Mouse (Mus musculus): Measurements from ENCODE around the gene Blm. TPM values are rescaled to one million over a fixed set of nuclear protein-coding genes. Genes with fewer than 3 reads are reported as not detected.
A peak's percentile ranks its signal among the peaks of the same experiment; 100 is the strongest.

The Blm gene
- polyA plus RNA-seq, 1 experiment: 1.4 TPM

GRCm38 (mm10) chr7:80436571-80436970, 98.3 kb downstream of the Blm start:
- Histone ChIP-seq H3K4me1 (ENCODE audit: control insufficient read depth, insufficient read depth, insufficient read length, low read length) (peaks cover 6% of the 10 kb centered on the region), H3K27ac (ENCODE audit: insufficient read depth, low read depth, low read length) (0 out of 2 replicates have a peak overlapping the region, but pooled peaks have one; percentile 10), H3K4me3 (ENCODE audit: low read depth, low read length) (no peak overlapping the region), H3K36me3 (ENCODE audit: control insufficient read depth, insufficient read depth, low read length) (no peaks in the 10 kb centered on the region), H3K27me3 (ENCODE audit: control insufficient read depth, insufficient read depth, low read length) (no peaks in the 10 kb centered on the region)
- no peak for TF ChIP-seq CTCF (IDR thresholded peaks at IDR 0.05; ENCODE audit: extremely low read depth, insufficient read length, insufficient replicate concordance, low read depth, low read length)
- TF ChIP-seq POLR2A (IDR thresholded peaks at IDR 0.05; ENCODE audit: low read depth, low read length): no peak
- 68% methylated on average over 7 of the region's 7 CpGs for WGBS

DNA sequence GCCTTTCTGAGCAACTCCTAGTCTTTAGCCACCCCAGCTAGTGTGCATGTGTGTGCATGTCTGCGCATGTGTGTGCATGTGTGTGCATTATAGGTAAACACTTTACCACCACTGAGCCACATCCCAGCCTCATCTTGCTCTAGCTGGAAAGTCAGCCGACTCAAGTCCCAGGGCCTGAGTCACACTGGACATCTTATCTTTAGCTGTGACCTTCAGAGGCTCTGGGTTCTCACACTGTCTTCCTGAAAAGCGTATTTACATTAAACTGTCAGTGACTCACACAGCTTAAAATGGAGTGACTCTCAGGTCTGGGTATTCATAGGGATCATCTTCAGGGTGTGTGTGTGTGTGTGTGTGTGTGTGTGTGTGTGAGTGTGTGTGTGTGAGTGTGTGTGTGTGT, 99.3 kb downstream of the Blm start:
- TF ChIP-seq CTCF (IDR thresholded peaks at IDR 0.05; ENCODE audit: extremely low read depth, insufficient read length, insufficient replicate concordance, low read depth, low read length) (no peak), POLR2A (IDR thresholded peaks at IDR 0.05; ENCODE audit: low read depth, low read length) (no peak)
- Histone ChIP-seq H3K27ac (ENCODE audit: insufficient read depth, low read depth, low read length) (peak overlapping the region; percentile 21; the same call in 1 of the 2 replicates), H3K4me3 (ENCODE audit: low read depth, low read length) (no peak overlapping the region), H3K36me3 (ENCODE audit: control insufficient read depth, insufficient read depth, low read length) (no peaks in the 10 kb centered on the region), H3K4me1 (ENCODE audit: control insufficient read depth, insufficient read depth, insufficient read length, low read length) (peaks cover 6% of the 10 kb centered on the region), H3K27me3 (ENCODE audit: control insufficient read depth, insufficient read depth, low read length) (no peaks in the 10 kb centered on the region)
- WGBS: 54% methylated on average over 3 of the region's 3 CpGs

- Histone ChIP-seq H3K4me1 (ENCODE audit: control insufficient read depth, insufficient read depth, insufficient read length, low read length) (0 out of 2 replicates have a peak, but pooled peaks cover 2% of the 10 kb centered on the region), H3K36me3 (ENCODE audit: control insufficient read depth, insufficient read depth, low read length) (no peaks in the 10 kb centered on the region), H3K4me3 (ENCODE audit: low read depth, low read length) (no peak overlapping the region), H3K27me3 (ENCODE audit: control insufficient read depth, insufficient read depth, low read length) (no peaks in the 10 kb centered on the region), H3K27ac (ENCODE audit: insufficient read depth, low read depth, low read length) (no peak overlapping the region)
- TF ChIP-seq POLR2A (IDR thresholded peaks at IDR 0.05; ENCODE audit: low read depth, low read length): no peak
- TF ChIP-seq CTCF (IDR thresholded peaks at IDR 0.05; ENCODE audit: extremely low read depth, insufficient read length, insufficient replicate concordance, low read depth, low read length): no peak
- WGBS: 90% methylated on average over 12 of the region's 12 CpGs
These were observed 105.3 kb downstream of the Blm start for GRCm38 (mm10) chr7:80429661-80430060.

DNA sequence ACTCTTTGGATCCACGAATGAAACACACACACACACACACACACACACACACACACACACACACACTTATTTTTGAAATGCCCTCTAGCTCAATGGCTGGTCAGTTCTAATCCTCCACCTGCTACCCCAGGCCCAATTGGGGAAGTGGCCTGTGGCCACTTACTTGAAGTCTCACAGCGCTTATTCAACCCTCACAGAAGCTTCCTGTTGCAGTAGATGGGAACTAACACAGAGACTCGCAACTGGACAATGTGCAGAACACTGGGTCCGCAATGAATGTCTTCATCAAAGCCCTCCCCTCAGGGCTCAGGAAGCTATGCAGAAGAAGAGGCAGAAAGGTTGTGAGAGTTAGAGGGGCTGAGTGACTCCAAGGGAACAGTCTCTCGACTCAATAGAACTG, 107.2 kb downstream of the Blm start:
- H3K36me3 ChIP-seq (ENCODE audit: control insufficient read depth, insufficient read depth, low read length): no peaks in the 10 kb centered on the region
- H3K4me1 ChIP-seq (ENCODE audit: control insufficient read depth, insufficient read depth, insufficient read length, low read length): 0 out of 2 replicates have a peak, but pooled peaks cover 3% of the 10 kb centered on the region
- TF ChIP-seq CTCF (IDR thresholded peaks at IDR 0.05; ENCODE audit: extremely low read depth, insufficient read length, insufficient replicate concordance, low read depth, low read length) (no peak), POLR2A (IDR thresholded peaks at IDR 0.05; ENCODE audit: low read depth, low read length) (no peak)
- H3K27ac ChIP-seq (ENCODE audit: insufficient read depth, low read depth, low read length): no peak overlapping the region
- no peak overlapping the region for H3K4me3 ChIP-seq (ENCODE audit: low read depth, low read length)
- 68% methylated on average over 5 of the region's 5 CpGs for WGBS
- no peaks in the 10 kb centered on the region for H3K27me3 ChIP-seq (ENCODE audit: control insufficient read depth, insufficient read depth, low read length)

DNA sequence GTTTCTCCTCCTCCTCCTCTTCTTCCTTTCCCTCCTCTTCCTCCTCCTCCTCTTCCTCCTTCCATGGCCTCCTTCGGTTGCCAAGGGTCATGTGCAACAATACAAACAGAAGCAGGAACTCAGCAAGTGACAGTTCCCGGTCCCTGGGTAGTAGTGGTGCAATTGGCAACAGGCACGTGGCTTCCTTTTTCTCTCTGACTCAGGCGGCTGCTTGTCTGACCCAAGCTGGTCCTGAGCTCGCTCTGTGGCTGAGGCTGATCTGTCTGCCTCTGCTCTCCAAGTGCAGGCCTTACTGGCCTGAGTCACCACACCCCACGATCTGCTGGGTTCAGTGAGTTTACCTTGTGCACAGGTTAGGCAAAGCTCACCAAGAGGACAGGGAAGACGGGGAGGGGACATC, 108.6 kb downstream of the Blm start:
- Histone ChIP-seq H3K27me3 (ENCODE audit: control insufficient read depth, insufficient read depth, low read length) (no peaks in the 10 kb centered on the region), H3K27ac (ENCODE audit: insufficient read depth, low read depth, low read length) (no peak overlapping the region; the same call in 1 of the 2 replicates), H3K4me1 (ENCODE audit: control insufficient read depth, insufficient read depth, insufficient read length, low read length) (0 out of 2 replicates have a peak, but pooled peaks cover 3% of the 10 kb centered on the region), H3K4me3 (ENCODE audit: low read depth, low read length) (no peak overlapping the region), H3K36me3 (ENCODE audit: control insufficient read depth, insufficient read depth, low read length) (no peaks in the 10 kb centered on the region)
- WGBS: 45% methylated on average over 7 of the region's 7 CpGs
- TF ChIP-seq CTCF (IDR thresholded peaks at IDR 0.05; ENCODE audit: extremely low read depth, insufficient read length, insufficient replicate concordance, low read depth, low read length): no peak

DNA sequence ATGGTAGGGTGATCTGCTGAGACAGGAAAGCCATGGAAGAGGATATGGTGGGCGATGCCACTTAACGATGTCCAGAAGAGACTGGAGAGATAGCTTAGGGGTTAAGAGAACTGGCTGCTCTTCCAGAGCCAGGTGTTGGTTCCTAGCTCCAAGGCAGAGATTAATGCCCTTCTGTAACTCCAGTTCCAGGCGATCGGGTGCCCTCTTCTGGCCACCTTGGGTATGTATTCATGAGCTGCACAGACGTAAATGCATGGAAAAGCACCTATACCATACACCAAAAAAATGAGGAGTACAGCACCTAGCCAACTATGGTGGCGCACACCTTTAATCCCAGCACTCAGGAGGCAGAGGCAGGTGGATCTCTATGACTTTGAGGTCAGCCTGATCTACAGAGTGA, 110.2 kb downstream of the Blm start:
- Histone ChIP-seq H3K4me1 (ENCODE audit: control insufficient read depth, insufficient read depth, insufficient read length, low read length) (peaks cover 7% of the 10 kb centered on the region), H3K27ac (ENCODE audit: insufficient read depth, low read depth, low read length) (no peak overlapping the region), H3K27me3 (ENCODE audit: control insufficient read depth, insufficient read depth, low read length) (no peaks in the 10 kb centered on the region), H3K36me3 (ENCODE audit: control insufficient read depth, insufficient read depth, low read length) (no peaks in the 10 kb centered on the region), H3K4me3 (ENCODE audit: low read depth, low read length) (no peak overlapping the region)
- TF ChIP-seq POLR2A (IDR thresholded peaks at IDR 0.05; ENCODE audit: low read depth, low read length): no peak
- peak; percentile 41; the same call in 1 of the 2 replicates for TF ChIP-seq CTCF (IDR thresholded peaks at IDR 0.05; ENCODE audit: extremely low read depth, insufficient read length, insufficient replicate concordance, low read depth, low read length)
- WGBS: 90% methylated on average over 6 of the region's 6 CpGs

DNA sequence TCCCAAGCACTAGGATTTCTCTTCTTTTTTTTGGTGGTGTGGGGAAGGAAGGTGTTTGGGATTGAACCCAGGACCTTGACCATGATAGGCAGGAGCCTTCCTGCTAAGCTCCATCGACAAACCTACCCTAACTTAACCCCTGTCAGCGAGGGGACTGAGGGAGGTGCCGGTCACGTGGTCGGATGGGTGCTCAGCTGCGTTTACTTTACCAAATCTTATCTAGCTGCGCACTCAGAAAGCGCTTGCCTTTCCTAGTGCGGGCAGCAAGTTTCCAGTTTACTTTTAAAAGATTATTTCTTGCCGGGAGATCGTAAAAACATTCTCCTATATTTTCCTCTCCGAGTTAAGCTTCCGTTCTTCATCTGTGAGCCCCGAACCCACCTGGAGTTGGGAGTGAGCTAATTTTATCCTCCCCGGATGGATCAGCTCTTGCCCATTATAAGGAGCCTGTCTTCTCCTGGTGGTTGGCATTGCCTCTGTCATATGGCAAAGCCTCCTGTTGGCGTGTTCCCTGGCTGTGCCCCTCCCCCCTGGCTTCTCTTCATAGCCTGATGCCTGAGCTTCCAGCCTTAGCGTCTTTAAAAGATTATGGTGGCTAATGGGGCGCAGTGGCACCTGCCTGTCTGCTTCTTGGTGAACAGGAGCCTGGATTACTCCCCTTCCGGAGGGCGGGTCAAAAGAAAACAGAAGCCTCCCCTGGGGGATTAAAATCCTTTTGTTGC, 112.0 kb downstream of the Blm start:
- WGBS: 11% methylated on average over 20 of the region's 20 CpGs
- Histone ChIP-seq H3K36me3 (ENCODE audit: control insufficient read depth, insufficient read depth, low read length) (no peaks in the 10 kb centered on the region), H3K4me1 (ENCODE audit: control insufficient read depth, insufficient read depth, insufficient read length, low read length) (peaks cover 14% of the 10 kb centered on the region), H3K27me3 (ENCODE audit: control insufficient read depth, insufficient read depth, low read length) (no peaks in the 10 kb centered on the region), H3K4me3 (ENCODE audit: low read depth, low read length) (no peak overlapping the region), H3K27ac (ENCODE audit: insufficient read depth, low read depth, low read length) (no peak overlapping the region)
- TF ChIP-seq POLR2A (IDR thresholded peaks at IDR 0.05; ENCODE audit: low read depth, low read length) (no peak), CTCF (IDR thresholded peaks at IDR 0.05; ENCODE audit: extremely low read depth, insufficient read length, insufficient replicate concordance, low read depth, low read length) (no peak)
